Mouse (Mus musculus) E14TG2a.4 (cell line): ENCODE data around the gene Nedd9.

Experiments used
- CTCF ChIP-seq: conservative IDR thresholded peaks from 2 replicates; pipeline ENCODE4 v1.5.1; 2014; ENCODE audit warnings: low read length
- NANOG ChIP-seq: IDR thresholded peaks from 2 replicates; pipeline ENCODE4 v1.6.1; 2014; ENCODE audit warnings: borderline replicate concordance, low read length, mixed read lengths
- POU5F1 ChIP-seq: IDR thresholded peaks from 2 replicates; pipeline ENCODE4 v1.6.1; 2014; ENCODE audit warnings: low read length, borderline replicate concordance

DNA sequence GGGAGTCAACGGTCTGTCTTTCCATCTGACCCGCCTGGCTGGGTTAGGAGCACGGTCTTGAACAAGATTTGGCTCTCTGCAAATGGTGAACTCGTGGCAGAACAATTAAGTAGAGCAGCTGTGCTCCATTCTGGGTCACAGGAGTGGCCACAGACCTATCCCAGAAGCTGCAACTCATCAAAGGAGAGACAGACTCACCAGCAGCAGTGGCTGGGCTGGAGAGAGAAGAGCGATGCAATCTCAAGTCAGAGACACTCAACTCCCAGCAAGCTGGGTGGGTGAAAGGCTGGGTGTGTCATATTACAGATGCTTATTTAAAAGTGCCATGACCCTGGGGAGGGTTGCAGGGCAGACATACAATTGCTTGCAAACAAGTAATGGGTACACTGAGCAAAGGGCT lies 50.4 kb downstream of the Nedd9 start:
- TF ChIP-seq CTCF (no peak), POU5F1 (no peak), NANOG (no peak)
